Mouse (Mus musculus) cerebellum, adult 2 months (tissue): ENCODE measurements at regions not wholly inside any gene's neighbourhood (a gene's known extent, or its start where the extent isn't known, plus 50 kb on each side); places are given as distances from the start of the nearest gene placed in this dataset.
A peak's percentile ranks its signal among the peaks of the same experiment; 100 is the strongest.

ENCODE experiments used
- DNase-seq, 2 experiments: peaks; one replicate each; pipeline ENCODE4 v3.0.0; 2021
- H3K27ac ChIP-seq: fragments of 200-500 bp; 2 replicates; pipeline ENCODE4 v1.5.1; 2012; ENCODE audit warnings: low read length, control low read depth, inconsistent platforms; ENCODE audit not compliant: insufficient read depth
- H3K27me3 ChIP-seq: fragments of 200-500 bp; 2 replicates; pipeline ENCODE4 v1.6.1; 2012; ENCODE audit warnings: inconsistent platforms, mild to moderate bottlenecking, low read length, moderate library complexity; ENCODE audit not compliant: control insufficient read depth, insufficient read depth
- H3K4me1 ChIP-seq: fragments of 200-500 bp; 2 replicates; pipeline ENCODE4 v1.6.1; 2011; ENCODE audit warnings: low read length; ENCODE audit not compliant: control insufficient read depth, insufficient read depth
- H3K4me3 ChIP-seq: fragments of 200-500 bp; replicated peaks from 2 replicates; pipeline ENCODE3; 2011; ENCODE audit warnings: mild to moderate bottlenecking, low read depth, low read length, control low read depth; ENCODE audit not compliant: insufficient read depth
- CTCF ChIP-seq: fragments of 200-500 bp; IDR thresholded peaks from 2 replicates; pipeline ENCODE4 v1.5.1; 2011; ENCODE audit warnings: low read depth, mild to moderate bottlenecking, control low read depth, low read length, moderate library complexity, borderline replicate concordance; ENCODE audit not compliant: insufficient read depth
- POLR2A ChIP-seq: fragments of 200-500 bp; IDR thresholded peaks from 2 replicates; pipeline ENCODE4 v1.6.1; 2011; ENCODE audit warnings: low read length, control low read depth, borderline replicate concordance; ENCODE audit not compliant: insufficient read depth
- WGBS: fragments of 180-500 bp; shearing (Covaris S2); methylation state at CpG from one replicate; pipeline ENCODE4 v1.1.7; 2018; 5-methylcytosine and 5-hydroxymethylcytosine counted together

DNA sequence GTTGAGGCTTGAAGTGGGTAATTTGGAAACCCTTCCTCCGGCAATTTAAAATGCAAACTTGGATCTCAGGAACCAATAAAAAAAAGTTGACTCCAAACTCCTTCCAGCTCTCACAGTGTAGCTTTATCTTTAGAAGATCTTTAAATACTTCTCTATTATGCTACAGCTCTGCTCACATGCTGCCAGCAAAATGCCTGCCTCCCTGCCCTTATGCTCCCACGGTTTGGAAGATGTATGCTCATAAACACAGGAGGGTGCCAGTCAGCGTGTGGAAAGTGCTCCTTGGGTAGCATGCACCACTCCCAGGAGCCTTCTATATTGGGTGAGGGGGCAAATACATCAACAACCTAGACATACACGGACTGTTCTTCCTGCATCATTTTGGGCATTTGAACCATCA is 123.2 kb upstream of the Arl4c start:
- Histone ChIP-seq H3K27me3 (no peaks in the 10 kb centered on the region), H3K27ac (no peak overlapping the region), H3K4me1 (no peaks in the 10 kb centered on the region), H3K4me3 (no peak overlapping the region)
- WGBS, result 84% methylated on average over 4 of the region's 4 CpGs
- TF ChIP-seq POLR2A (no peak), CTCF (no peak)
- DNase-seq, result no peak

DNA sequence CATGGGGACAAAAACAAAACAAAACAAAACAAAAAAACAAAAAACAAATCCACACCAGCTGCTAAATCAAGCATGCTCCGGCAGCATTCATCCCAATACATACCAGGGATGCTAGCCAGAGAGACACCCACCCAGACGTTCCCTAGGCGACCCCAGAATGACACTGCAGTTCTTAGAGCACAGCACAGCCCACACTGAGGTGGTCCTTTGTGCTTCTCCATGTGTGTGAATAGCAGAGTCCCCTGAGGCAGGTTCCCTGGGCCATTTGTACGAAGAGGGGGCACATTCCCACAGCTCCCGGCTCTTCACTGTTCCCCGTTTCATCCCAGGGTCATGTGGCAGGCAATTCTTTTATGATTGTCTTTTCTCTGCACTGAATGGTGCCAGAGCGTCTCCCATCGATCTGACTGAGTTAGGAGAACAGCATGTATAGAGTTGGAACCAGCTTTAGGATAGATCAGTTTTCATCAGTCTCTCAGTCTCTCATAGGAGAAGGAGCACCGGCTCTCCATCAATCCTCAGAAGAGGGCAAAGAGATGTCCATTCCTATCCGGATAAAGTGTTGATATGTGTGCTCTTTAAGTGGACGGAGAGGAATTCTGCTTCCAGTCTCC is 136.7 kb upstream of the Arl4c start:
- H3K27ac ChIP-seq, result no peak overlapping the region

GRCm38 (mm10) chr1:88839407-88839976 is 137.5 kb upstream of the Arl4c start:
- DNase-seq, result peak; percentile 32 to 55
- no peak for TF ChIP-seq POLR2A
- TF ChIP-seq CTCF, result no peak
- 21% methylated on average over 3 of the region's 3 CpGs for WGBS
- Histone ChIP-seq H3K4me3 (no peak overlapping the region), H3K4me1 (peaks cover 17% of the 10 kb centered on the region), H3K27me3 (no peaks in the 10 kb centered on the region), H3K27ac (no peak overlapping the region)

More for the DNA sequence above, 136.7 kb upstream of the Arl4c start:
- DNase-seq, result no peak
- Histone ChIP-seq H3K27me3 (no peaks in the 10 kb centered on the region), H3K4me1 (peaks cover 17% of the 10 kb centered on the region), H3K4me3 (no peak overlapping the region)
- 76% methylated on average over 11 of the region's 11 CpGs for WGBS
- TF ChIP-seq POLR2A, result no peak
- TF ChIP-seq CTCF, result no peak

DNA sequence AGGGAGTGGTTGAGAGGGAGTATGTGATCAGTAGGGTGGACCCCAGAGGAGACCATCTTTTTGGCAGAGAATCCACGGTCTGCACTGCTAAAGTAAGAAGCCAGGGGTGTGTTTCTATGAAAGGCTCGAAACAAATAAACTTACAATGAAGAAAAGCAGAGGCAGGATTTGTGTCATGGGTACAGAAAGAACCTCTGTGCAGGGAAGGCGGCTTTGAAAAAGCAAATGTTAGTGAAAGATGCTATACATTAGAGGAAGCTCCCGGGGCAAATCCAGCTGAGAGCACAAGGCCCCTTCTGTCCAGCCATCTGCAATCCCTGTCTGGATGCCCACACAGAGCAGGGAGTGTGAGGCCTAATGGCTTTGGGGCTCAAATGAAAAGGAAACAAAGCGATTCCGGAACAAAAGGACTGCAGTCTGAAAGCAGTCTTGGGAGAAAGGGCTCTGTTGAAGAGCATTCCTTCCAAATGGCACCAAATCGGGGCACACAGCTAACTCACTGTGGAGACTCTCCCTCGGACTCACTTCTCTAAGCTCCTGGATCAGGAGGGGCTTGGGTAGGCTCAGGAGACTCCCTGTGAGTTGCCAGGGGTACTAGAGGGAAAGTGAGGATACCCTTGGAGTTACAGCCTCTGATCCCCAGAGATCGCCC is 138.1 kb upstream of the Arl4c start:
- H3K4me1 ChIP-seq, result peaks cover 17% of the 10 kb centered on the region
- WGBS, result 42% methylated on average over 9 of the region's 9 CpGs
- no peaks in the 10 kb centered on the region for H3K27me3 ChIP-seq
- no peak for TF ChIP-seq CTCF
- no peak for TF ChIP-seq POLR2A
- H3K4me3 ChIP-seq, result no peak overlapping the region
- H3K27ac ChIP-seq, result peak overlapping the region; percentile 64; the same call in 1 of the 2 replicates
- peak; percentile 46 to 47 for DNase-seq

- no peak overlapping the region for H3K4me3 ChIP-seq
- WGBS, result 87% methylated on average over 9 of the region's 9 CpGs
- H3K27ac ChIP-seq, result no peak overlapping the region
Measured at GRCm38 (mm10) chr1:88840991-88841592, 139.1 kb upstream of the Arl4c start.

GRCm38 (mm10) chr1:88847333-88848091 is 145.5 kb upstream of the Arl4c start:
- peak overlapping the region; percentile 22; the same call in 1 of the 2 replicates for H3K27ac ChIP-seq
- 28% methylated on average over 16 of the region's 16 CpGs for WGBS

More at GRCm38 (mm10) chr1:88840991-88841592, 139.1 kb upstream of the Arl4c start:
- TF ChIP-seq CTCF (no peak), POLR2A (no peak)
- Histone ChIP-seq H3K27me3 (no peaks in the 10 kb centered on the region), H3K4me1 (peaks cover 17% of the 10 kb centered on the region)
- DNase-seq, result no peak

DNA sequence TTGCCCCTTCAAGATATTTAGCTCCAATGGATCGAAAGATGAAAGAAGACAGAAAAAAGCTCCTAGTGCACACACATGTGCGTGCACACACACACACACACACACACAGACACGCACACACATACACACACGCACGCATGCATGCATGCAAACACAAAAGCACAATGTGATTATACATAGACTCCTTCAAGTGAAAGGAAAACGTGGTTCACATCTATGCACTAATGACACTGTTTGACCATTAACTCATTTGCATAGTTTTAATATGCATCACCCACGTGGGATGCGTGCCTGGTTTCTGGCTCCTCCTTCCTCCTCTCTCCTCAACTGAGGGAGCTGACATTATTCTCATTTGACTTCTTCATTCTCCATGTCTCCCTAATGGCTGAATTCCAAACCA is 146.2 kb upstream of the Arl4c start:
- no peaks in the 10 kb centered on the region for H3K27me3 ChIP-seq
- peak overlapping the region; percentile 28; the same call in 1 of the 2 replicates for H3K27ac ChIP-seq
- 69% methylated on average over 8 of the region's 8 CpGs for WGBS

More at GRCm38 (mm10) chr1:88847333-88848091, 145.5 kb upstream of the Arl4c start:
- H3K27me3 ChIP-seq, result no peaks in the 10 kb centered on the region
- H3K4me1 ChIP-seq, result peaks cover 7% of the 10 kb centered on the region
- DNase-seq, result peak; percentile 59 to 76
- no peak for TF ChIP-seq POLR2A
- no peak for TF ChIP-seq CTCF
- H3K4me3 ChIP-seq, result no peak overlapping the region

More for the DNA sequence above, 146.2 kb upstream of the Arl4c start:
- Histone ChIP-seq H3K4me3 (no peak overlapping the region), H3K4me1 (peaks cover 7% of the 10 kb centered on the region)
- peak in 1 of 2 experiments; percentile 12 for DNase-seq
- TF ChIP-seq CTCF (no peak), POLR2A (no peak)
